Mouse (Mus musculus) heart, postnatal 0 days (tissue): ENCODE data around the gene Slc9a9. TPM values are rescaled to one million over a fixed set of nuclear protein-coding genes. Genes with fewer than 3 reads are reported as not detected.

ENCODE experiments used
- ATAC-seq: fragments of 200-750 bp; cut with Nextera tagmentation; 2 replicates; pipeline ENCODE4 v1.8.0; 2017; ENCODE audit warnings: low read depth, moderate number of reproducible peaks, moderate library complexity; ENCODE audit not compliant: insufficient read depth
- DNase-seq: peaks from one replicate; pipeline ENCODE4 v3.0.0-alpha.2; 2016; ENCODE audit warnings: low spot score
- H3K27ac ChIP-seq: fragments of 300-500 bp; sonication (generic); 2 replicates; pipeline ENCODE4 v1.5.1; 2014; ENCODE audit warnings: low read depth, mild to moderate bottlenecking
- H3K27me3 ChIP-seq: fragments of 300-500 bp; sonication (generic); 2 replicates; pipeline ENCODE4 v1.6.1; 2014; ENCODE audit warnings: low read length, mixed read lengths; ENCODE audit not compliant: control insufficient read depth, insufficient read depth
- H3K36me3 ChIP-seq: fragments of 300-500 bp; sonication (generic); replicated peaks from 2 replicates; pipeline ENCODE4 v1.6.1; 2014; ENCODE audit warnings: low read length, mixed read lengths; ENCODE audit not compliant: control insufficient read depth, insufficient read depth
- H3K4me1 ChIP-seq: fragments of 300-500 bp; sonication (generic); 2 replicates; pipeline ENCODE4 v1.6.1; 2014; ENCODE audit warnings: antibody characterized with exemption; ENCODE audit not compliant: control insufficient read depth, insufficient read depth
- H3K4me2 ChIP-seq: fragments of 300-500 bp; sonication (generic); 2 replicates; pipeline ENCODE4 v1.6.1; 2014; ENCODE audit warnings: low read depth, mild to moderate bottlenecking, low read length, moderate library complexity
- H3K4me3 ChIP-seq: fragments of 300-500 bp; sonication (generic); 2 replicates; pipeline ENCODE4 v1.5.1; 2014; ENCODE audit warnings: low read depth, low read length
- H3K9ac ChIP-seq: fragments of 300-500 bp; sonication (generic); replicated peaks from 2 replicates; pipeline ENCODE4 v1.6.1; 2014; ENCODE audit warnings: low read depth, low read length, mixed read lengths
- H3K9me3 ChIP-seq: fragments of 300-500 bp; sonication (generic); replicated peaks from 2 replicates; pipeline ENCODE4 v1.6.1; 2016; ENCODE audit warnings: low read length; ENCODE audit not compliant: control insufficient read depth
- CTCF ChIP-seq: IDR thresholded peaks from 2 replicates; pipeline ENCODE4 v1.5.1; 2016; ENCODE audit warnings: antibody characterized with exemption, control low read depth, low read depth
- EP300 ChIP-seq: IDR thresholded peaks from 2 replicates; pipeline ENCODE4 v1.6.1; 2016; ENCODE audit warnings: antibody characterized with exemption, low read depth
- WGBS: fragments of 180-500 bp; shearing (Covaris S2); extraction: QIAGEN DNeasy Blood & Tissue Kit; methylation state at CpG from one replicate; pipeline ENCODE4 v1.1.7; 2014; 5-methylcytosine and 5-hydroxymethylcytosine counted together
- polyA plus RNA-seq: library from polyadenylated mRNA; unstranded; fragments of >200 nt; fragmentation: Nextera tagmentation; extraction: Ambion mirVana; gene quantifications from 2 replicates; pipeline ENCODE4 v1.2.1, GENCODE M21; 2015
- total RNA-seq: library from RNA; depleted of rRNA; stranded (reverse); fragments of >200 nt; gene quantifications from 2 replicates; pipeline ENCODE4 v1.2.3, GENCODE M21; 2014; ENCODE audit warnings: low replicate concordance

The Slc9a9 gene
- total and polyA plus RNA-seq, 2 experiments from 2014 or later, result 1.9 to 7.1 TPM

DNA sequence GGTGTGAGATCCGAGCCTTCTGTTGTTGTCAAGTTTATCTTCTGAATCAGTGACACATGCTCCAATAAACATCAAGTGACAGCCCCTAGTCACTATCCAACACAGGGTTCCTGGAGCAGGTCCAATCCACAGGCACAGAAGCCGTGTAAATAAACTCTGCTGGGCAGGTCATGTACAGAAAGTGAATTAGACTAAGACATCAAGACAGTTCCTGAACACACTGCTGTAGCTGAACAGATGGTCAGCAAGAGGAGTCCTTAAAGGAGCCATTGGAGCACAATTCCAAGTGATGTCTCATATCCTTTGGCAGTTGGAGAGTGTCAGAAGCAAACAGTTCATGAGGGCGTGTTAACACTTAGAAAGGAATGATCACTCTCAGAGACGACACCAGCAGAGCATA is 103.6 kb downstream of the Slc9a9 start:
- H3K27ac ChIP-seq, result no peak overlapping the region
- H3K4me2 ChIP-seq, result no peak overlapping the region
- no peak overlapping the region for H3K9ac ChIP-seq
- H3K9me3 ChIP-seq, result no peaks in the 10 kb centered on the region
- DNase-seq, result no peak
- TF ChIP-seq EP300 (no peak), CTCF (no peak)
- no peaks in the 10 kb centered on the region for H3K36me3 ChIP-seq
- 61% methylated on average over 4 of the region's 4 CpGs for WGBS
- no peaks in the 10 kb centered on the region for H3K4me1 ChIP-seq
- no peak for ATAC-seq
- no peak overlapping the region for H3K4me3 ChIP-seq
- H3K27me3 ChIP-seq, result no peaks in the 10 kb centered on the region

DNA sequence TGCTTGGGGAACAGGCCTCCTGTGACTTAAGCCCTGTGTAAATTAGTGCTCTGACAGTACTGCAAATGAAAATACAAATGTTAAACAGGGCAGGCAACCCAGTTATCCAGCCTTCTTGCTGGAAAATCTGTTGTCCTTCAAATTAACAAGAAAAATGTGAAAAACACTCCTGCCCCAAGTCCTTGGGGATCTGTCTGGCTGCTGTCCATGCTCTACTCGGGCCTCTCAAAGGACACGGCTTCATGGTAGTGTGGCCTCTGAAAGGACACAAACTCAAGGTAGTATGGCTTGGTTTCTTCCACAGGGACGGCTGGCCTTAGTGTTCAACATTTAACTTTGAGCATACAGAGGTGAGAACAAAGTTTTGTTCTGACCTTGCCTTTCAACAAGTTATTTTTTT is 118.6 kb downstream of the Slc9a9 start:
- no peaks in the 10 kb centered on the region for H3K36me3 ChIP-seq
- WGBS, result 74% methylated on average over 3 of the region's 3 CpGs
- no peaks in the 10 kb centered on the region for H3K9me3 ChIP-seq
- ATAC-seq, result no peak
- no peak overlapping the region for H3K4me3 ChIP-seq
- H3K4me1 ChIP-seq, result no peaks in the 10 kb centered on the region
- DNase-seq, result no peak
- no peak overlapping the region for H3K4me2 ChIP-seq
- no peak overlapping the region for H3K27ac ChIP-seq
- no peaks in the 10 kb centered on the region for H3K27me3 ChIP-seq
- no peak for TF ChIP-seq EP300
- TF ChIP-seq CTCF, result no peak
- no peak overlapping the region for H3K9ac ChIP-seq

DNA sequence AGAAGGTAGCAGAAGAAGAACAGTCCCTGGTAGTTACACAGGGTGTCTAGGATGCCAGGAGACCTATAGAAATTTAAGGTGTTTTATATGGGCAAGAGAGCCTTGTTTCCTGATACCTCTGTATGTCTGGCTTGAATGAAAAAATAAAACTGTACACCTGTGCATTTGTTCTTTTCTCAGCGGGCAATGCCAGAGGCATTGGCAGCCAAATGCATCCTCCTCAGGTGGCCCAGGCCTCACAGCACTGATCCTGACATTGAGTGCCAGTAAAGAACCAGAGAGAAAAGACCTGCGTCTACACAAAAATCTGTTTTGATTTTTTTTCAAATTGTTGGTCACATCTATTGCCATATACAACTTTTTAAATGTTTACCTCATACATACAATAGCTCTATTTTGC is 121.3 kb downstream of the Slc9a9 start:
- H3K4me2 ChIP-seq, result no peak overlapping the region
- no peaks in the 10 kb centered on the region for H3K36me3 ChIP-seq
- H3K4me3 ChIP-seq, result no peak overlapping the region
- WGBS, result 83% methylated on average over 2 of the region's 2 CpGs
- H3K27me3 ChIP-seq, result no peaks in the 10 kb centered on the region
- no peaks in the 10 kb centered on the region for H3K9me3 ChIP-seq
- ATAC-seq, result no peak
- H3K27ac ChIP-seq, result no peak overlapping the region
- DNase-seq, result no peak
- H3K4me1 ChIP-seq, result no peaks in the 10 kb centered on the region
- no peak overlapping the region for H3K9ac ChIP-seq
- TF ChIP-seq EP300, result no peak
- no peak for TF ChIP-seq CTCF

DNA sequence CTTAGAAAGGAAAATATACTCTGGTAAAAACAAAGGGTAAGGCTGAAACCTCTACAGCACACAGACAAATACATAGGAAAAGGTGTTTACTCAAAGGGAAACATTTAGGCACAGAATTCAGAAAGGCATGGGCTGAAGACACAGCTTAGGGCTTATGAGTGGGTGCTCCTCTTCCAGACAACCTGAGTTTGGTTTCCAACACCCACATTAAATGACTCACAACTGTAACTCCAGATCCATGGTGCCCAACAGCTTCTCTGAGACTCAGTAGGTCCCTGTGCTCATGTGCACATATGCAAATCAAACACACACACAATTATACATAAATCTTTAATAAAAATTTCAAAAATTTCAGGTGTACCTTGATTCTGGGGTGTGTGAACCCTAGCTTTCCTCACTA is 133.4 kb downstream of the Slc9a9 start:
- no peak overlapping the region for H3K4me3 ChIP-seq
- H3K27ac ChIP-seq, result no peak overlapping the region
- H3K4me1 ChIP-seq, result no peaks in the 10 kb centered on the region
- DNase-seq (no peak), ATAC-seq (no peak)
- no peaks in the 10 kb centered on the region for H3K9me3 ChIP-seq
- H3K36me3 ChIP-seq, result no peaks in the 10 kb centered on the region
- no peak overlapping the region for H3K4me2 ChIP-seq
- TF ChIP-seq CTCF (no peak), EP300 (no peak)
- no peak overlapping the region for H3K9ac ChIP-seq
- H3K27me3 ChIP-seq, result no peaks in the 10 kb centered on the region

DNA sequence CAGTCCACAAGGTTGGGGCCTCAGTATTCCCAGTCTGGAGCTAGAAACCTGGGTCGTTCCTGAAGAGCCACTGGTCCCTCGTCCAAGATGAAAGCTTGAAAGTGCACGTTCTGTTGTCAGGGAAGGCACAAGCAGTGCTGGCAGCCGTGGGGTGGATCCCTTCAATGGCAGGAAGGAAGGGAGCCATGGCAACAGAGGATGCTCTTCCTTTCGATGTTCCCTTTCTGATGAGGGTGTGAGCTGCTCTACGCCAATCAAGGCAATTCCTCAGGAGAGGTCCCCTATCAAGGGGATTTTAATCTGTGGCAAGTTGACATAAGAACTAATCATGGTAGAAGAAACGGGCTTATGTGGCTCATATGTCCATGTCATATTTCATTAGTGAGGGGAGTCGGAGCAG is 135.8 kb downstream of the Slc9a9 start:
- Histone ChIP-seq H3K4me3 (no peak overlapping the region), H3K27me3 (no peaks in the 10 kb centered on the region), H3K9ac (no peak overlapping the region), H3K4me1 (no peaks in the 10 kb centered on the region), H3K9me3 (no peaks in the 10 kb centered on the region), H3K27ac (no peak overlapping the region), H3K36me3 (no peaks in the 10 kb centered on the region), H3K4me2 (no peak overlapping the region)
- ATAC-seq, result no peak
- DNase-seq, result no peak
- TF ChIP-seq EP300 (no peak), CTCF (no peak)
- WGBS, result 59% methylated on average over 8 of the region's 8 CpGs

DNA sequence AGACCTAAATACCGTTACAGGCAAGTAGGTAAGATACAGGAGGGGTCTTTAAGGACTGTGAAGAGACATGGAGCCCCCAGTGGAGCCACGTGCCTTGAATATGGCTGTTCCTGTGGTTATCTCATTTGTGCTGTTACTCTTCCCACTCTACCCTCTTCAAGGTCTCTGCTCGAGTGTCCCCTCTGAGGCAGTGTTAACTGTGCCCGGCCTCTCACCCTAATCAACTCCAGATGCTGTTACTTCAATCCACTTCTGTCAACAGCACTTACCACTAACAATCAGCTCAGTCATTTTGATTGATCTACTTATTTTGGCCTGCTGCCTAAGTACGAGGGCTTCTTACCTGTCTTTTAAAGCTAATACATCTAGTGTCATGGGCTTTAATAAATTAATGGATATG is 145.8 kb downstream of the Slc9a9 start:
- Histone ChIP-seq H3K9ac (no peak overlapping the region), H3K4me1 (0 out of 2 replicates have a peak, but pooled peaks cover 5% of the 10 kb centered on the region), H3K27ac (no peak overlapping the region), H3K36me3 (no peaks in the 10 kb centered on the region), H3K4me3 (no peak overlapping the region), H3K4me2 (no peak overlapping the region), H3K27me3 (no peaks in the 10 kb centered on the region), H3K9me3 (no peaks in the 10 kb centered on the region)
- WGBS, result 21% methylated on average over 5 of the region's 5 CpGs
- TF ChIP-seq EP300 (no peak), CTCF (no peak)
- DNase-seq (no peak), ATAC-seq (no peak)
